Mouse (Mus musculus): ENCODE measurements around the gene Unc13c. TPM values are rescaled to one million over a fixed set of nuclear protein-coding genes. Genes with fewer than 3 reads are reported as not detected.
A peak's percentile ranks its signal among the peaks of the same experiment; 100 is the strongest.

Unc13c gene
- polyA plus RNA-seq, 1 experiment from 2014 or later: 0.05 TPM

DNA sequence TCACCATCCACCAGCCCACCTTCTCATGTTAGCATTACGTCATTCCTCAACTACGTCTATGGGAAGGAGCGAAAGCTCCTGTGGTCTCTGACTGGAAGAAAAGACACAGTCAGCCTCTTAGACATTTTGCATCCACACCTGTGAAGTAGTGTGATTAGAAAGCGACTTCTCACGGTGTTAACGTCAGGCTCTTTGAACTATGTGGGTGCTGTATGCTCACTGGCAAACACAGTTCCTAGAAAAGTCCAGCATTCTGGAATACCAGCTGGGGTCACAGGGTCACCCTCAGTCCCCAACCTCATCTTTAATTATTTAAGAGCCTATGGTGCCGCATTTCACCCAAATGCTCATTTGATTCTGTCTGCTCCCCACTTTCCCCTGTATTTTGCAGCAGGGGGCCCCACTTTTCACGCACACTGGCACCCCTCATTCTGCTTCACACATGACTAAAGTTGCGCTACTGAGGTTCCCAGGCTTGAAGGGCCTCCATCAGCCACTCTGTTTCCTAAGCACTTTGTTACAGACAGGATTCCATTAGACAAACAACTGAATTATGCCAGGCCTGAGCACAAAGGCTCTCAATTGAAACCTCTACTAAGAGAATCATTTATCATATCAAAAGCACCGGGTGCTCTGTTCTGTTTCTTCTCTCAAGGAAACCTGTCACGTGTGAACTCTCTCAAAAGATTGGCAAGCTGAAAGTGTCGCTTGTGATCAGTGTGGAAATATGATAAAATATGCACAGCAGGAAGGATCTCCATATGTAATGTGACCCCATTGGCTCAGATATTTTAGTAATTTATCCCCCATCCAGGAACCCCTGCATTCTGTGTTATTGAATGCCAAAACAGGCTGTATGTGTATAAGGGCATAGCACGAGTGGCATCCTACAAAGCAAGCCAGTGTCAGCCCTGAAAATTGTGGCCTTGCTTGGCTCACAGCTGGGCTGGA lies 287.9 kb downstream of the Unc13c start:
- Histone ChIP-seq H3K9ac (replicated peaks; ENCODE audit: low read depth) (no peak overlapping the region), H3K9me3 (ENCODE audit: low read length) (no peaks in the 10 kb centered on the region), H3K4me1 (ENCODE audit: insufficient read depth, low read depth, low read length) (no peaks in the 10 kb centered on the region), H3K4me2 (replicated peaks; ENCODE audit: low read depth, low read length) (no peak overlapping the region), H3K4me3 (ENCODE audit: low read depth, low read length) (no peak overlapping the region), H3K36me3 (ENCODE audit: insufficient read depth, low read length) (no peaks in the 10 kb centered on the region), H3K27ac (ENCODE audit: low read length) (no peak overlapping the region), H3K27me3 (replicated peaks; ENCODE audit: insufficient read depth, low read length) (no peaks in the 10 kb centered on the region)
- no peak for ATAC-seq
- no peak for DNase-seq (ENCODE audit: low spot score)
- 71% methylated on average over 13 of the region's 13 CpGs for WGBS
- TF ChIP-seq CTCF (IDR thresholded peaks at IDR 0.05): no peak
- TF ChIP-seq EP300 (IDR thresholded peaks at IDR 0.05): no peak

DNA sequence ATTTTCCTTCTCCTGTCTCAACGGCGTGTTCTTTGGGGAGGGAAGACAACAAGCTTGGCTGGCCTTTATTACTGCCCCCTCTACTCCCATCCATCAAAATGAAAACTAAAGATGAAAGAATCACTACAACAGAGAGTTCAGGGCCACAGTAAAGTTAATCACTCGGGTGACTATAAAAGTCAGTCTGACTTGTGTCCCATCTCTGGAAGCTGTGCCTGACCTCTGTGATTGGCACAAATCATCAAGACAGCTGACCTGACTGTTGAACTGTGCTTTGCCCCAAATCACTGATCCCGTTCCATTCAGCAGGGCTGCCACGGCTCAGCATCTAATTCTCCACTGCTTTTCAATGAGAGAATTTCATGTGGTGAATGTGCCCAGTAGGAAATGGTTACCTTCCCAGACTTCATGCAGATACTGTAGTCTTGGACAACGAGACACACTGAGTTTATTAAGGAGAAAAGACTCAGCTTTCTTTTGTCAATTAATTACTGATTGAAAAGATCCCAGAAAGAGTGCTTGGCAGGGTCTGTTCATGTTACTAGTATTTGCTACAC lies 297.0 kb downstream of the Unc13c start:
- Histone ChIP-seq H3K27ac (ENCODE audit: low read length) (no peak overlapping the region), H3K36me3 (ENCODE audit: insufficient read depth, low read length) (no peaks in the 10 kb centered on the region), H3K9ac (replicated peaks; ENCODE audit: low read depth) (no peak overlapping the region), H3K9me3 (ENCODE audit: low read length) (no peaks in the 10 kb centered on the region), H3K27me3 (replicated peaks; ENCODE audit: insufficient read depth, low read length) (no peaks in the 10 kb centered on the region), H3K4me1 (ENCODE audit: insufficient read depth, low read depth, low read length) (no peaks in the 10 kb centered on the region), H3K4me2 (replicated peaks; ENCODE audit: low read depth, low read length) (no peak overlapping the region), H3K4me3 (ENCODE audit: low read depth, low read length) (no peak overlapping the region)
- no peak for ATAC-seq
- TF ChIP-seq CTCF (IDR thresholded peaks at IDR 0.05) (no peak), EP300 (IDR thresholded peaks at IDR 0.05) (no peak)
- no peak for DNase-seq (ENCODE audit: low spot score)
- WGBS: 71% methylated on average over 6 of the region's 6 CpGs

DNA sequence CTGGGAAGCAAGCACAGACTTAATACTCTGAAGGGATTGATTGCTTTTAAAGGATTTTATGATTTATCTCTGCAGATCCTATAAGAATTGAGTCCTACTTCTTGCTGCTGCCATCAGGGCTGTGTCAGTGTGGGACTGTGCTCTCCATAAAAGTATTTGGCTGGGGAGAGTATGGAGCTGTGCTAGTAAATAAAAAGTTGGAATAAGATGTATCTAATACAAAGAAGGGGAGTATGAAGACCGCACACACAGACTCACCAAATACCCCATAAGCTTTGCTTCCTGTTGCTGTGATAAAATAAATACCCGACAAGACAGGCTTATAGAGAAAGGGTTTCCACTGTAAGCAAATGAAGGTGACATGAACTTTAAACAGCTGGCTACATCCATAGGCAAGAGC lies 298.7 kb downstream of the Unc13c start:
- no peak overlapping the region for H3K27ac ChIP-seq (ENCODE audit: low read length)
- no peak overlapping the region for H3K4me3 ChIP-seq (ENCODE audit: low read depth, low read length)
- DNase-seq (ENCODE audit: low spot score) (peak; percentile 5), ATAC-seq (no peak)
- H3K27me3 ChIP-seq (replicated peaks; ENCODE audit: insufficient read depth, low read length): no peaks in the 10 kb centered on the region
- TF ChIP-seq EP300 (IDR thresholded peaks at IDR 0.05) (no peak), CTCF (IDR thresholded peaks at IDR 0.05) (no peak)
- H3K9ac ChIP-seq (replicated peaks; ENCODE audit: low read depth): no peak overlapping the region
- H3K4me1 ChIP-seq (ENCODE audit: insufficient read depth, low read depth, low read length): no peaks in the 10 kb centered on the region
- no peaks in the 10 kb centered on the region for H3K9me3 ChIP-seq (ENCODE audit: low read length)
- no peaks in the 10 kb centered on the region for H3K36me3 ChIP-seq (ENCODE audit: insufficient read depth, low read length)
- WGBS: 44% methylated on average over 2 of the region's 2 CpGs
- H3K4me2 ChIP-seq (replicated peaks; ENCODE audit: low read depth, low read length): no peak overlapping the region

DNA sequence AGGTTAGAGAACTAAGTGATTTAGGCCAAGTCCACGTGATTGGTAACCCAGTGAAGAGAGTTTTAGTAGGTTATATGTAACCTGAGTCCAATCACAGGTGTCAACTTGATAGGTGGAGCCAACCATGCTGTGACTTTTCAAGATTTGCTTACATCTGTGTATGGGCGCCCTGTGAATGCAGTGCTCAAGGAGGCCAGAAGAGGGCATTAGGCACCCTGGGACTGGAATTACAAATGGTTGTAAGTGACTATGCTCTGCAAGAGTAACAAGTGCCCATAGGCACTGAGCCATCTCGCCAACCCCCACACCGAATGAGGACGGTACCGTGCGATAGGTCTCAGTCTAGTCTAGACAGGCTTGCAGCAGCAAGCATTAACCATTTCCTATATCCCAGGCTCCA lies 305.9 kb downstream of the Unc13c start:
- H3K36me3 ChIP-seq (ENCODE audit: insufficient read depth, low read length): no peaks in the 10 kb centered on the region
- H3K9ac ChIP-seq (replicated peaks; ENCODE audit: low read depth): no peak overlapping the region
- WGBS: 87% methylated on average over 7 of the region's 7 CpGs
- no peaks in the 10 kb centered on the region for H3K9me3 ChIP-seq (ENCODE audit: low read length)
- H3K4me3 ChIP-seq (ENCODE audit: low read depth, low read length): no peak overlapping the region
- DNase-seq (ENCODE audit: low spot score) (no peak), ATAC-seq (no peak)
- no peak overlapping the region for H3K4me2 ChIP-seq (replicated peaks; ENCODE audit: low read depth, low read length)
- H3K4me1 ChIP-seq (ENCODE audit: insufficient read depth, low read depth, low read length): no peaks in the 10 kb centered on the region
- no peaks in the 10 kb centered on the region for H3K27me3 ChIP-seq (replicated peaks; ENCODE audit: insufficient read depth, low read length)
- H3K27ac ChIP-seq (ENCODE audit: low read length): no peak overlapping the region
- TF ChIP-seq CTCF (IDR thresholded peaks at IDR 0.05): no peak
- TF ChIP-seq EP300 (IDR thresholded peaks at IDR 0.05): no peak

DNA sequence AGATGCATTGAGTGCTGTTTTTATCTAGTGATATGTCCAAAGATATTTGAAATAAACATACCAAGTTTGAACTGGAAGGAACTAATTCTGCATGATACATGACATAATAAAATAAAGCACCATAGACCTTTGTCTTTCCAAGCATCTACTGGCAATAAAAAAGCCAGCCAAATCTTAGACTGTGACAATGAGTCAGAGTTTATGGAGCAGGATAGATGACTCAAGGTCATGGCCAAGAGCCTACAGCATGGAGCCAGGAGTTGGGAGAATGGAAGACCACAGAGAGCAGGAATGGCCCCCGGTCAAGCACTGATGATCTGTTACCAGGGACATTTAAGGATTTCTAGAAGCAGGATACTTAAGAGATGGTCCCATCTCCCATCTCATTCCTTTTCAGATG lies 319.7 kb downstream of the Unc13c start:
- ATAC-seq (no peak), DNase-seq (ENCODE audit: low spot score) (no peak)
- Histone ChIP-seq H3K9ac (replicated peaks; ENCODE audit: low read depth) (no peak overlapping the region), H3K4me3 (ENCODE audit: low read depth, low read length) (no peak overlapping the region), H3K9me3 (ENCODE audit: low read length) (no peaks in the 10 kb centered on the region), H3K4me2 (replicated peaks; ENCODE audit: low read depth, low read length) (no peak overlapping the region), H3K27ac (ENCODE audit: low read length) (no peak overlapping the region), H3K4me1 (ENCODE audit: insufficient read depth, low read depth, low read length) (no peaks in the 10 kb centered on the region), H3K27me3 (replicated peaks; ENCODE audit: insufficient read depth, low read length) (no peaks in the 10 kb centered on the region), H3K36me3 (ENCODE audit: insufficient read depth, low read length) (no peaks in the 10 kb centered on the region)
- no peak for TF ChIP-seq CTCF (IDR thresholded peaks at IDR 0.05)
- TF ChIP-seq EP300 (IDR thresholded peaks at IDR 0.05): no peak
- 86% methylated on average over 1 of the region's 1 CpGs for WGBS

DNA sequence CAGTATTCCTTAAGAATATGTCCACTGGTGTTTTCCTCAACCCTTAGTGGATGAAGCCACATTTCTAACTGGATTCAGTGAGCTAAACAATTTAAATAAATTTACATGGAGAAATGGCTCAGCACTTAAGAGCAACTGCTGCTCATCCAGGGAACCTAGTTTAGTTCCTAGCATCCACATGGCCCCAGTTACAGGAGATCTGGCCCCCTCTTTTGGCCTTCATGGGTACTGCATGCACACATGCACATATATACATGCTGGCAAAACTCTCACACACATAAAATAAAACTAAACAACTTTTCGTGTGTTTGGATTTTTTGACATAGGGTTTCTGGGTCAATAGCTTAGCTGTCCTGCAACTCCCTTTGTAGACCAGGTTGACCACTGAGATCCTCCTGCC lies 330.6 kb downstream of the Unc13c start:
- TF ChIP-seq CTCF (IDR thresholded peaks at IDR 0.05) (peak; percentile 39), EP300 (IDR thresholded peaks at IDR 0.05) (no peak)

More for the DNA sequence above, 330.6 kb downstream of the Unc13c start:
- WGBS: 77% methylated on average over 1 of the region's 1 CpGs
- Histone ChIP-seq H3K36me3 (ENCODE audit: insufficient read depth, low read length) (no peaks in the 10 kb centered on the region), H3K9me3 (ENCODE audit: low read length) (no peaks in the 10 kb centered on the region), H3K9ac (replicated peaks; ENCODE audit: low read depth) (no peak overlapping the region), H3K4me2 (replicated peaks; ENCODE audit: low read depth, low read length) (no peak overlapping the region), H3K4me1 (ENCODE audit: insufficient read depth, low read depth, low read length) (no peaks in the 10 kb centered on the region), H3K4me3 (ENCODE audit: low read depth, low read length) (no peak overlapping the region), H3K27me3 (replicated peaks; ENCODE audit: insufficient read depth, low read length) (no peaks in the 10 kb centered on the region), H3K27ac (ENCODE audit: low read length) (no peak overlapping the region)
- no peak for DNase-seq (ENCODE audit: low spot score)
- ATAC-seq: no peak

Measured in lung, postnatal 0 days (tissue).